Mouse (Mus musculus): ENCODE measurements around the gene Ptprt.

The Ptprt gene

DNA sequence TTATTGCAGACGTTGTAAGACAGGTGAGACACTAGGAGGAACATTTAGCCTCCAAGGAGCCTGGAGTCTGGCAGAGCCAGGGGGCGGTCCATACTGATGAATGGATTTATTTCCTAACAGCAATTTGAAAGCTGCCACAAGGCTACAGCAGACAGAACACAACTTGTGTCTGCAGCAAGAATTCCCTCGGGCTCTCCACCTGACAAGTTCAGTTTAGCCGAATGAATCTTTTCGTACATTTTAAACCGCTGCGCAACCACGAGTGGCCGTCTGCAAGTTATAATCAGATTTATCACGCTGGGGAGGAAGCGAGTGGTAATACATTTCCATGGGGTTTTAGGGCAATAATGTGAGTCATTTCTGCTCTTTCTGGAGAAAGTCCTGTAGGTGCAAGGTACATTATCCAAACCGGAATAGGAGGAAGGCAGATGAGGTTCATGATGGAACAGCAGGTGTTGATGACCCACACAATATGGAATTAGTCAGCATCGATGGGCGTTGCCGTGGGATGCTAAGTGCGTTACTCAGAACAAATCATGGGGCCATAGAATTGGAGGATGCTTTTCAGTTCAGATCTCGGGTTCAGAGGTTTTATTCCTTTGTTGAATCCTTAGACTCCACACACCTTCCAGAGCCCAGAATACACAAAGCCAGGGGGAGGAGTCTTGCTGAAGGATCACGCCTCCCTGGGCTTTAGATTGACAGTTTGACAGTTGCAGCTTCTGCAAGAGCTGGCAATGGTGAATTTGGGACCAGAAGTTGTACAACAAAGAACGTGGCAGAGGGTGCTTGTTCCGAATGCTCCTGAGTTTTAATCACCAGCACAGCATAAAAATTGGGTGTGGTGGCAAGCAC lies 478.1 kb downstream of the Ptprt start:
- DNase-seq = no peak

DNA sequence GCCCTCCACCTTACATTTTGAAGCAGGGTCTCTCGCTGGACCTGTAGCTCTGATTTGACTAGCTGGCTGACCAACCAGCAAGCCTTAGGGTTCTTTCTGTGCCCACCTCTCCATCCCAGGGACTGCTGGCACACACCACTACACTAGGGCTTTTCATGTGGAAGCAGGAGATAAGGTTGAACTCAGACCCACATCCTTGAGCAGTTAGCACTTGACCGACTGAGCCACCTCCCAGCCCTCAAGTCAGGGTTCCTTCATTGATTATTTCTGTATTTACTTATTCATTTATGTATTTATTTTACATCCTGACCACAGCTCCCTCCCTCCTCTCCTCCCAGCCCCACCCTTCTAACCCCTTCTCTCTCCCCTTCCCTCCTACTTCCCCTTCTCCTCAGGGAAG lies 479.1 kb downstream of the Ptprt start:
- DNase-seq = no peak

DNA sequence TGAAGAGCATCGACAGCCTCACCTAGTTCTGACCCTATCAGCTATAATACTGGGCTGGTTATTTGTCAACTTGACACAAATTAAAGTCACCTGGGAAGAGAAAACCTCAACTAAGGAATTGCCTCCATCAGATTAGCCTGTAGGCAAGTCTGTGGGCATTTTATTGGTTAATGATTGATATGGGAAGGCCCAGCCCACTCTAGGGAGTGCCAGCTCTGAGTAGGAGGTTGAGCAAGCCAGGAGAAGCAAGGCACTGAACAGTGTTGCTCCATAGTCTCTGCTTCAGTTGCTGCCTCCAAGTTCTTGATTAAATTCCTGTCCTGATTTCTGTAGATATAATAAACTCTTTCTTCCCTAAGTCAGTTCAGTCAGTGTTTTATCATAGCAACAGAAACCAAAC lies 488.4 kb downstream of the Ptprt start:
- no peak for DNase-seq

DNA sequence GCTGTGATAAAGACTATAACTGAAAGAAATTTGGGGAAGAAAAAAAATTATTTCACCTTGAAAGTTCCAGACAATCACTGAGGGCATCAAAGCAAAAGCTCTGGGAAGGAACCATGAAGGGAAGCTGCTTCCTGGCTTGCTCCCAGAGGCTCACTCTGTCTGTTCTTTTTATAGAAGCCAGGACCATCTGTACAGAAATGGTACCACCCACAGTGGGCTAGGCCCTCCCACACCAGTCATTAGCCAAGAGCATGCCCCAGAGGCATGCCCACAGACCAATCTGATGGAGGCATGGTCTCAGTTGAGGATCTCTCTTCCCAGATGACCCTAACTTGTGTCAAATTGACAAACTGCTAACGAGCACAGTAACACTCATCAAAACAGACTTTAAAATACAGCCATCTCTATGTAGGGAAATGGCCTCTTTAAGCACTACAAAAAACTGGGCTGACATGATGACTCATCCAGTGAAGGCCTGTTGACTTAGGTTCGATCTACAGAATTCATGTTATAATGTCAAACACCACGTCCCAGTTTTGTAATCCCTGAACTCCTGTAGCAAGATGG lies 519.0 kb downstream of the Ptprt start:
- DNase-seq = no peak

DNA sequence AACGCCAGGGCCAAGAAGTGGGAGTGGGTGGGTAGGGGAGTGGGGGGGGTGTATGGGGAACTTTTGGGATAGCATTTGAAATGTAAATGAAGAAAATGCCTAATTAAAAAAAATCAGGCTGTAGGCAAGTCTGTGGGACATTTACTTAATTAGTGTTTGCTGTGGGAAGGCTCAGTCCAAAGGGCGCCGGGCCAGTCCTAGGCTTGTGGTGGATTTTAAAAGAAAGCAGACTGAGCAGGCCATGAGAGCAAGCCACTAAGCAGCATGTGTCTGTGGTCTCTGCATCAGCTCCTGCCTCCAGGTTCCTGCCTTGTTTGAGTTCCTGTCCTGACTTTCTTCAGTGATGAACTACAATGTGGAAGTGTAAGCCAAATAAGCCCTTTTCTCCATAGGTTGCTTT lies 524.8 kb downstream of the Ptprt start:
- DNase-seq = peak; percentile 11

DNA sequence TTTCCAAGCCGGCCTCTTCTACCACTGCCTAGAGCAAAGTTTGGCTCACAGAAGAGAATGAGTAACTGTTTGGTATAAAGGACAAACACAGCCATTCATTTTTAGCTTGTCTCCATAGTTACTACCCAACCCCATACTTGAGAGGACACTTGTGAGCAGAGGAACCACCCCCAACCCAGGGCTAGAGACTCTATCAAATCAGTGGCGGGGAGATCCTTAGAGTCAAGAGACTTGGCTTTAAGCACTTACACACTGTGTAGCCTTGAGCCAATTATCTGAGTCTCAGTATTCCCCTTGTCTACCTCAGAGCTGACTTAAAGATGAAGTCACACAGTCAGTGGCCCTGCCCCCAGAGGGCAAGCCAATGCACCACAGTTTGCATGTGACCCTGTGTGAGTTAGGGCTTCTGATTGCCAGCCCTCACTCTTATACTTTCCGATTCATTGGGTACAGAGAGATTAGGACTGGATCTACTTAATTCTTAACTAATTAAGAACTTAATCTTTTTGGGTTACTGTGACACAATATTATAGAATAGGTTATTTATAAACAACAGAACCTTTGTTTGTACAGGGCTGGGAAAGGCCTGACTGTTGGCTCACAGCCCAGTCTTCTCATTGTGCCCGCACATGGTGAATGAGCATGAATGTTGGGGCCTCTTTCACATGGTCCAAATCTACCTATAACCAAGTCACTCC lies 529.2 kb downstream of the Ptprt start:
- peak; percentile 17 for DNase-seq

DNA sequence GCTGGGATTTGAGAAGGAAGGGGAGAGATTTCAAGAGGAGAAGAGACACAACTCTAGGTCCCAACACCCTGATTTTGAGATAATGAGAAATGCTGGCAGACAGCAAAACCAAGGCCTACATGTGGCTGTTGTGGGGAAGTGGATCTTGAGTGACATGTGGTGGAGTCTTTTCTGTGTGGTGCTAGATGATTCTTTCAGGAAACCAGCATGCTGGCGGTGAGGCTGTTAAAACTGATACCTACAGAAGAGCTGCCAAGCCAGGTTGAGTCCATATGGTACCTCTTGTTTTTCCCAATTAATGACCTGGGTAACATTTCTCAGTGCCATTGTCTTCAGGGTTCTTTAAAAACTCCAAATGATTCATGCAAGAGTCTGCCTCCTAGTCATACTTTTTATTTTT lies 531.1 kb downstream of the Ptprt start:
- no peak for DNase-seq

DNA sequence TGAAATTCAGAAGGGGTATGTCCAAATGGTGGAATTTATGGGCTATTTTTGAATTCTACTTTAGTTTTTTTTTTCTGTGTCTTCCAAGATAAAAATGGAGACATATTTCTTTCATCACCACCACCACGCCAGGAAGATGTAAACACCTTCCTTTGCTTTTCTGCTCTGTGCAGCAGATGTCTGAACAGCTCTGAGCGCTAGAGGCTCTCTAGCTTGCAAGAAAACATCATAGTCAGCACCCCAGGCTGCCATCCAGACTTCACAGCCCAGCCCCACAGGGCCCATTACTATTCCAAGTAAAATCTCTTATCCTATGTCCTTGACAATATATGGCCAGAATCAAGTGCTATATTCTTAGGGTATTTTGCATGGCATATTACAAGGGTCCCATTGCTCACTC lies 542.9 kb downstream of the Ptprt start:
- DNase-seq = no peak

DNA sequence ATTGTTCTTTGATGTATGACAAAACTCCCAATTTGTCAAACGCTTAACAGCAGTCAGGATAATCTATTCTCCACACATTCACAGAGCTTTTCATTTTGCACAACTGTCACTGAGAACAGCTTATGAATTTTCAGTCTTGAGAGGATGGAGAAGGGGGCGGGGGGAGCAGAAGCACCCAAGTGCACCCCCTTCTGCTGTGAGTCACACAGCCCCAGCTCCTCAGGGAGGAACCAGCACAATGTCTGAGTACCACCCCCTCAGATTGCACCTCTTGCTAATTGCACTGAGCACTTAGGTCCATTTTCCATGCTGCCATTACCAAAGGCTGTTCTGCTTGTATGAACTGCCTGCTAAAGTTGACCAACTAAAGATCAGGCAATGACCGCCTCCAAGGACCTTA lies 578.6 kb downstream of the Ptprt start:
- DNase-seq = no peak

DNA sequence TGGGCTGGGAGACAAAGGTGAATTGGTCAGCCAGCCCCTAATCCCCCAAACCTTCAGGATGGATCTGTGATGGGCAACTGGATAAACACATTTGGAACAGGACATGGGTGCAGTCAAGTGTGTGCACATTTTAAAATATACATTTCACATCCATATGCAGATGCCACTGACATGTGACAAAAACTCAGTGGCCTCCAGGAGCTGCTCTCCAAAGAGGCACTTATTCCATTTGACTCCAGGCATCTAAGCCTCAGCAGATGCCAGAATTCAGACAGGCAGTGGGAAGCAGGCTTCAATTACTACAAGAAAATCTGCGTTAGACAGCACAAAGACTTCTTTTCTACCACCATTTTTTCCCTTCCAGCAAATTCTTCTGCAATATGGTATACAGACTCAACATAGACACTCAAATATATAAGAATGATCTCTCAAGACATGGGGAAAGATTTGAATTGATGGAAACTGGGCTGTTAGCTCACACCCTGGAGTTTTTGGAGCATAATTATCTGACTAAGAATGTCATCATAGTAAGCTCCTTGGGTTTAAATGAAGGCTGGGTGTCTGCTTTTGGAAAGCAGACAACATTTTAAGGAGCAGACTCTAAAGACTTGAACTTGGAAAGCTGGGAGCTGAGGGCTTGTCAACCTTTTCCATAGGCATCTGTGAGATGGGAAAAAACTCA lies 580.1 kb downstream of the Ptprt start:
- no peak for DNase-seq

DNA sequence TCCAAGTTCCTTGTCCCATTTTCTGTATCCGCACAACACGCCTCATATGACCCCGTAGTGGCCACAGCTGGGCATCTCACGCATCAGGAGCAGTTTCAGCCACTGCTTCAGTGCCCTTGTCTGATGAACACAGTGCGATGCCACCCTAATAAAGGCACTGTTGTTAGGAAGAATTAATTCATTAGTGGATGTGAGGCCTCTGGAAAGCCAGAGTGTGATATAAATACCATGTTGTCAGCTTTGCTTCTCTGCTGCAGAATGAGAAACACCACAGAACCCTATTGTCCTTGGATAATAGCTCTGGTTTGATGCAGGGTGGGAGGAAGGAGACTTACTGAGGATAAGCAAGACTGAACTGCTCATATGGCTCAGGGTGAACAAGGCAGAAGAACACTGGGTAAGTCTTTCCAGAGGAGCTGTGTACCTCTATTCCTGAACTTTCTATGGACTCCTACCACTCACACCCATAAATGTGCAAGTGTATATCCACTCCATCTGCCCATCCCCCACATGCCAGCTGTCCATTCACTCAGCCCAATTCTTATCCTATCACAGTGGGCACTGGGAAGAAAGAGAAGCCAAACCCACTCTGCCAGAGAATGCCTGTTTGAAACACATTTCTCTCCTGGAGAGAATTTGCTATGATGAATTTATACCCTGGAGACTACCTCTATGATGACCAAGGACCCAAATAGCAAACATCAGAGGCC lies 582.2 kb downstream of the Ptprt start:
- DNase-seq = no peak

DNA sequence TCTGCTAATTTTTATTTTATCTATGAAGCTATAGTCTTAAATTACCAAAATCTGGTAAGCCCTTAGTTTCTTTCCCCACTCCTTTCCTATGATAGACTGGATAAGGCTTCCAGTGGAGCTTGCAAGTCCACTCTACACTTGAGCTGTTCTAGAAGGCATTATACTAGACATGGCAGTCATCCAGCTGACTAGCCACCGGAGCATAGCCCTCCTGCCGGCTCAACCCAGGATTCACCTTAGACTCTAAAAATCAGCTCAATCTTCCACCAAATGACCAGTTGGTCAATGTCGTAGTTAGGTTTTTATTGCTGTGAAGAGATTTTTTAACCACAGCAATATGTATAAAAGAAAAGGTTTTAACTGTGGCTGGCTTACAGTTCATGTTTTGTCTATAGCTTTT lies 608.1 kb downstream of the Ptprt start:
- no peak for DNase-seq

DNA sequence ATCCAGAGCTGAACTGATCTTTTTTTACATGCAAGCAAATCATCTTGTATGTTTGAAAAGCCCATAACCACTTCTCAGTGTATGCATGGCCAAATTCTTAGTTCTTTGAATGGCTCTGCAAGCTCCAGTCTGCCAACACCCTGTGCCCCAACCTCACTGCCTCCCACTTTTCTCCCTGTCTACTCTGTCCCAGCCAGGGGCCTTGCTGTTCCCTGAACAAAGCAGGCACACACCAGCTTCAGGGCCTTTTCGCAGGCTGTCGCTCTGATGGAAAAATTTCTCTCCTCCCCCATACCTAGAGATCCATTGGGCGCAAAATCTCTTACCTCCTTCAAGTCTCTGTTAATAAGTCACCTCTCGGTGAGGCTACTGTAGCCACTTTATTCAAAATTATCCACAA lies 610.7 kb downstream of the Ptprt start:
- no peak for DNase-seq

DNA sequence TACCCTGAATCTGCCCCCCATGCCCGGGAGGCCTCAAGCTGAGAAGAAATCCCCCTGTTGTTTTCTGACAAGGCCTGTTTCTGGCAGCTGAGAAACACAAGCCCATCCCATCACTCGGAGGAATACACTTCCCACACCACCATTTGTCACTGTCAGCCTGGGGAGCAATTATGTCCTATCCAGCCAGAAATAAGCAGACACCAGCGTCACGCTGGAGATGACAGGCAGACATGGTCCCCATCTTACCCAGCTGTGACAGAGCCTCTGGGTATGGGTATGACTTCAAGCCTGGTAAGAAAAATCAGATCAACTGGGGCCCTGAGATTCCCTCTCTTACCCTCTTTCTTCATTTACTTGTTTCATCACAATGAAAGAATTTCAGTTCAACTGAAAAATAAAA lies 625.3 kb downstream of the Ptprt start:
- no peak for DNase-seq

DNA sequence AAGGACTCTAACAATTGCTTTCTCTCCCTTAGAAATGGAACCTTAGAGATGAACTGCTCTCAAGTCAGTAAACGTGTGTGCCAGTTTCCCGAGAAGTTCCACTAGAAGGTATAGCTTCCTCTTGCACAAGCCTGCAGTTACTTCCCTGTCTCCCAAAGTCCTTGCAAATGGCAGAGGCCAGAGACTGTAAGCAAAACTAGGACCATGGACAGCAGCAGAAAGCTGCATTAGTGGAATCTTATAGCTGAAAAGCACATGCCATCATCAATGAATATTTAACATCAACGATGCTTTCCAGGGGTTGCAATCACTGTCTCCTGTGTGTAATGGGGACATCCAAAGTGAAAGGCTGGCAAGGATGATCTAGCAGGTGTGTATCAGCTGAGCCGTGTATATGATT lies 629.3 kb downstream of the Ptprt start:
- DNase-seq = peak; percentile 53

DNA sequence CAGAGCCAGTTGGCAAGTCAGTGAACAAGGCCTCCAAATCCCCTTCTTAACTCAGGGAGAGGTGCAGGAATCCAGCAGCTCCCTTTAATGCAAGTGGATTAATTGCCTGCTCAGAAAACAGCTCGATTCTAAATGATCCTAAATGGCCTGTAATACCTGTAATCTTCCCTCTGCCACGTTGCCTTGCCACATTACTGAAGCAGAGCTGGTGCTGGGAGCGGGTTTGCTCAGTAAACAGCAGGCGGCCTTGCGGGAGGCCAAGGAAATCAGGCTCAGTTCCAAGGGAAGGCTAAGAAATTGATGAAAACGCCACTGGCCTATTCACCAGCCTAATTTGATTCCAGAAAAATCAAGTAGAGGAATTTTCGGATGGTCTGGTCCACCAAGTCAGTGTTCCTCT lies 659.9 kb downstream of the Ptprt start:
- no peak for DNase-seq

DNA sequence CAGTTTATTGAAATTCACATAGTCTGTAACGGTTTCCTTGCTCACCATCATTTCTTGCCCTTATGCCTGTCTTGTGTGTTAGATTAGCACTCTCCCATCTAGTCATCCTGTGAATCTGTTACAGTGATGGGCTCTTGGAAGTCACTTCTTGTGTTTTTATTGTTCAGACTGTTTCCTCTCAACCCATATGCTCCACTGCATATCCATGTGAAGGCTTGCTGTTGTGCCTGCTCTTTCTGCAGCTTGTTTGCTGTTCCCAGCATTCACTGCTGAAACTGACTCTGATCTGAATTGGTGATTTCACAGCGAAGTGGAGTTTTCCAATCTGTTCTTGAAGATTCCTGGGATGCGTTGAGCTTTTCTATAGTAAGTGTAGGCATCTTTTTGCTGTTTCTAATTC lies 678.6 kb downstream of the Ptprt start:
- no peak for DNase-seq

DNA sequence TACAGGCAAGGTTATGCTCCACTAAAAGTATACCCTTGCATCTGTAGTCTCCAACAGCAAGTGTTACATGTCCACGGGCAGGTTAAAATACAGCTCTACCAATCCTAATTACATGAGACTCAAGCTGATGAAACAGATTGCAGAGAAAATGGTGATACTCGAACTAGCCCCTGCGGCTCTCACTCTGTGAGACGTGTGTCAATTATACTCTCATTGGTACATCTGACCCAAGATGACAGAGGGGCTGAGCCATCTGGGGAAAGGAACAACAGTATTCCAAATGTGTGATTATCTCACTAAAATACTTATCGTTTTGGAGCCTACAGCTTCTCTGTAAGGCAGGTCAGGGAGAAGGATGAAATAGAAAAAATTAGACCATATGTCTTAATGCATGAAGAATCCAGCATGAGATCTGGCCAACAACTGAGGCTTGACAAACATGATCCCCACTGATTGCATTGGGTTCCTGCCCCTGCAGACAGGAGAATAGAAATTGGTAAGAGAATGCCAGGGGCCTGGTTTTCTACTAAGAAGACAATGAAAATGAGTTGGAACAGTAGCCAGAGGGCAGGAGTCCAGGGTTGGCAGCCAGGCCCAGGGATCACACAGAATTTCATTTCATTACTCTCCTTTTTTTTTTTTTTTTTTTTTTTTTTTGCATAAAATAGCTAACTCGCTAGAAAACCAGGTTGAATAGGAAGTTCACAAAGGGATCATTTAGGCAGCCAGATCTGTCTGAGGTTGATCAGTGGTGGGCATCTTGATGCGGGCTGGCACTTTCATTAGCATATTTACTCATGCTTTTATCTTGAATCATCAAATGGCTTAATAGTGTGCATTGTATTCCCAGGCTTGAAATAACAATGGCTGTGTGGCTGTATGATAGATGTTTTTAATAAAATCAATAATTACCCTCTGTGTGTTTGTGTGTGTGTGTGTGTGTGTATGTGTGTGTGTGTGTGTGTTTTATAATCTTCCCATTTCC lies 699.5 kb downstream of the Ptprt start:
- no peak for DNase-seq

DNA sequence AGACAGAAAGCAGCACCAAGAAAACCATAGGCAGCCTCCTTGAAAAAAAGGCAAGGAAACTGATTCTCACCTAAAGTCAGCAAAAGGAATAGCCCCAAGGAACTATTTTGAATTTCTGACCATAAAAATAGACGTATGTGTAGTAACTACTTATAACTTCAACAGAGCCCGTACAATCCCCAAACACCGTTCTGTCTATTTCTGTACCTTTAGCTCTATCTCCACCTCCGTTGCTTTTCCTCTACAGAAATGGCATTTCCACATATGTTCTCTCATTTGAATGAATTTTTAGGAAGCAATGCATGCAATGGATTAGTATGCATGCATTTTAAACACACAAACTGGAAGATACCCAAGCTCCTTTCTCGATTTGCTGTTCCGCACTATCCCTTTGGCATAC lies 715.5 kb downstream of the Ptprt start:
- no peak for DNase-seq

DNA sequence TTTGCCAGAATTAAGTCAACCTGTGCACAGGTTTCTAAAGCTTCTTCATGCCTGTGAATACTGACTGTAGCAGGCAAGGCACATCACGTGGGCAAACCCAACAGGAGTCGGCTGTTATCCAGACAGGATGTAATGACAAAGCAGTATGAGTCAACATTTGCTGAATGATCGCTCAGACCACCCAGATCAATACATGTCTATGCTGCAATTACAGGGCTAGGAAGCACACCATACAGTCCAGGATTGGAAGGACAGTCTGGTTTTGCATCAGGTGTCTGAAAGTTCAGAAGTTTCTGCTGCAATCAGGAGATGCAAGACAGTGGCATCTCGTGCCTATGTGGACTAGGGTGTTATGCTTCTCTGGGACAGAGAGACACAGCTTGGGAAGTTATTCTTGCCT lies 716.3 kb downstream of the Ptprt start:
- DNase-seq = no peak

DNA sequence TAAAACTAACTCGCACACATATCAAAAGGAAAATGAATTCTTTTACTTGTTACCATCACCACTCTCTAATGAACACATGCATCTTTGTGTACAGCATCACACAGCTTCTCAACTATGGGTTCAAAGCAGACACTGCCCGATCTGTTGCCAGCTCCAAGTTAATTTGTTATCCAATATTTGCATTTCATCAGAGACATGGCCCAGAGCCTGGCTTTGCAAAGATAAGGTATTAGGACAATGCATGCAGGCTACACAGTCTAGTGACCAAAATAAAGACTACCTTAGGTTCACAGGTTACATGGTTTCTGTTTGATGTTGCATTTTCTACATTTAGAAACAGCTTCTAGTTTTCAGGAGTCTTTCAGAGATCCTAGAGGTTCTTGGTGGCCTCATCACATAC lies 719.0 kb downstream of the Ptprt start:
- no peak for DNase-seq

DNA sequence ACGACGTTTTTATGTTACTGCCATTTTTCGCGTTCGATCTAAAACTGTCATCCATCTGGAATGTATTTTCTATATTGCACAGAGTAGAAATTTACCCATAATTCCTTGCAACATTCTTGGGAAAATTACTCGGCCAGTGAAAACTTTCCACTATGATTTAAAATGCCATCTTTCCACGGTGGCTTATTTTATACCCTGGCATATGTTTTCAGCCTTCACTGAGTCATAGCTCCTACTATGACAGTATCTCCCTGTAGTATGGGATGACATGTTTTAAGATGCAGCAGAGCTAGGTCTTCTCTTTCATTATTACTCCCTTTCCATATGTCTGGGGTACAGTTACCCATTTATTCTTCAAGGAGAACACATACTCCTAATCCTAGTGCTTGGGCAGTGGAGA lies 753.7 kb downstream of the Ptprt start:
- no peak for DNase-seq

All from kidney, postnatal 10 days (tissue).